Mouse (Mus musculus) G1E (cell line): Measurements from ENCODE around the gene Irf7. TPM values are rescaled to one million over a fixed set of nuclear protein-coding genes. Genes with fewer than 3 reads are reported as not detected.

ENCODE experiments used
- ATAC-seq: 2 replicates; pipeline ENCODE4 v1.8.0; 2016; ENCODE audit warnings: mild to moderate bottlenecking; ENCODE audit not compliant: insufficient number of reproducible peaks, poor library complexity, low FRiP score, severe bottlenecking; ENCODE audit errors: extremely low read depth
- DNase-seq: peaks from one replicate; pipeline ENCODE4 v3.0.0; 2012; ENCODE audit warnings: low spot score
- H3K27me3 ChIP-seq: 2 replicates; pipeline ENCODE4 v1.6.1; 2012; ENCODE audit warnings: mild to moderate bottlenecking, low read length, inconsistent platforms; ENCODE audit not compliant: insufficient read depth
- H3K36me3 ChIP-seq: replicated peaks from 2 replicates; pipeline ENCODE3; 2012; ENCODE audit warnings: mild to moderate bottlenecking, inconsistent platforms
- H3K4me1 ChIP-seq: 2 replicates; pipeline ENCODE4 v1.6.1; 2012; ENCODE audit warnings: low read depth, low read length, inconsistent platforms, mixed read lengths; ENCODE audit not compliant: insufficient read depth
- H3K4me3 ChIP-seq: 2 replicates; pipeline ENCODE4 v1.5.1; 2012; ENCODE audit warnings: low read depth, mild to moderate bottlenecking, inconsistent platforms, low read length, moderate library complexity, mixed read lengths
- H3K9me3 ChIP-seq: replicated peaks from 2 replicates; pipeline ENCODE4 v1.6.1; 2012; ENCODE audit warnings: inconsistent platforms
- CTCF ChIP-seq: IDR thresholded peaks from 2 replicates; pipeline ENCODE4 v1.5.1; 2012; ENCODE audit warnings: low read depth, low read length, inconsistent platforms, mixed read lengths
- GATA1 ChIP-seq: IDR thresholded peaks from 2 replicates; pipeline ENCODE4 v1.6.1; 2012; ENCODE audit warnings: borderline replicate concordance, low read length, inconsistent platforms, mixed read lengths
- GATA2 ChIP-seq: IDR thresholded peaks from 2 replicates; pipeline ENCODE4 v1.6.1; 2012; ENCODE audit warnings: low read depth, low read length, inconsistent platforms, borderline replicate concordance
- POLR2AphosphoS5 ChIP-seq: IDR thresholded peaks from 2 replicates; pipeline ENCODE4 v1.6.1; 2012; ENCODE audit warnings: low read depth, low read length, inconsistent platforms; ENCODE audit not compliant: insufficient replicate concordance
- TAL1 ChIP-seq: conservative IDR thresholded peaks from 2 replicates; pipeline ENCODE4 v1.6.1; 2012; ENCODE audit warnings: low read depth, low read length, inconsistent platforms, mixed read lengths
- polyA plus RNA-seq: library from polyadenylated mRNA; stranded (reverse); fragments of >175 nt; gene quantifications from 2 replicates; pipeline ENCODE4 v1.2.3, GENCODE M21; 2012
- total RNA-seq, 2 experiments: library from RNA; stranded (forward) in 1 of 2; stranded (reverse) in 1 of 2; fragments of 200-1000 nt in 1 of 2; fragments of >200 nt in 1 of 2; fragmentation: Nextera tagmentation in 1 of 2; gene quantifications; 2 replicates each; pipeline ENCODE4 v1.2.3; 2014 to 2017

Gene Irf7
- total and polyA plus RNA-seq, 3 experiments, result 1.6 to 12.9 (median 6.8) TPM

DNA sequence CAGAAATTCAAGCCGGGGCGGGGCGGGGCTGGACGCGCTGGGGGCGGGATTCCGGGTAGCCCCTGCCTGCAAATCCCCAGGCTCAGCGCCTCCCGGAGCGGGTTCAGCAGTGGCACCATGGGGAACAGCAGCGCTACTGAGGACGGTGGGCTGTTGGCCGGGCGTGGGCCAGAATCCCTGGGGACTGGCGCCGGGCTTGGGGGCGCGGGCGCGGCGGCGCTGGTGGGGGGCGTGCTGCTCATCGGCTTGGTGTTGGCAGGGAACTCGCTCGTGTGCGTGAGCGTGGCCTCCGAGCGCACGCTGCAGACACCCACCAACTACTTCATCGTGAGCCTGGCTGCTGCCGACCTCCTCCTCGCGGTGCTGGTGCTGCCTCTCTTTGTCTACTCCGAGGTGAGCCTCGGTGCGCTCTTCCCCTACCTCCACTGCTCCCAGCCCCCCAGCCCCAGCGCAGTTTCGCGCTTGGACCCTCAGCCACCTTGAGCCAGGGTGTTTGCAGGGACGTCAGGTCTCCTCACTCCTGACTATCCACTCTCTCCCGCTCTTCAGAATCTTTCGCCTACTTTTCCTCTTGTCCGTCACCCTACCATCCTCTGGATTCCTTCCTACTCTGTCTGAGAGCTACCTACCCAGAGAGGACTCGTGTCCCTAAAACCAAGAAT lies 25.8 kb upstream of the Irf7 start, which contains the start of gene Drd4:
TSS of gene Drd4 (plus strand) at position 86 of the 662 bp plus-strand sequence.
- no peak within 1 kb of the TSS for H3K4me3 ChIP-seq
- peaks cover 39% of the 10 kb centered on the region for H3K27me3 ChIP-seq
- ATAC-seq (no peak), DNase-seq (no peak)
- TF ChIP-seq CTCF (no peak), POLR2AphosphoS5 (no peak), GATA2 (no peak), GATA1 (no peak), TAL1 (no peak)
- no peaks in the 10 kb centered on the region for H3K9me3 ChIP-seq
- peaks cover 5% of the 10 kb centered on the region for H3K36me3 ChIP-seq
- H3K4me1 ChIP-seq, result peaks cover 6% of the 10 kb centered on the region; the same call in 1 of the 2 replicates

DNA sequence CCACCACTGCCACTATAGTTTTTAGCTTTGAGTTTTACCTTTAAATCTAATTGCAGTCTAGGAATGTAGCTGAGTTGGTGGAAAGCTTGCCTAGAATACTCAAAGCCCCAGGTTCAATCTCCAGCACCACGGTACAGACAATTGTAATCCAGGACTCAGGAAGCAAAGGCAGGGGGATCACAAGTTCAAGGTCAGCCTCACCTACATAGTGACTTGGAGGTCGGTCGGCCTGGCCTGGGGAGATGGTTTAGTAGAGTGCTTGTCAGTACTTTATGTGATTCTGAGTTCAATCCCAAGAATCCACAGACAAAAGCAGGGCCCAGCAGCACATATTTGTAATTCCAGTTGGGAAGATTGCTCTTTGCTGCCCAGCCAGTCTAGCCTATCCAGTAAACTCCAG lies 21.8 kb upstream of the Irf7 start:
- peaks cover 42% of the 10 kb centered on the region for H3K27me3 ChIP-seq
- peaks cover 3% of the 10 kb centered on the region; the same call in 1 of the 2 replicates for H3K4me1 ChIP-seq

DNA sequence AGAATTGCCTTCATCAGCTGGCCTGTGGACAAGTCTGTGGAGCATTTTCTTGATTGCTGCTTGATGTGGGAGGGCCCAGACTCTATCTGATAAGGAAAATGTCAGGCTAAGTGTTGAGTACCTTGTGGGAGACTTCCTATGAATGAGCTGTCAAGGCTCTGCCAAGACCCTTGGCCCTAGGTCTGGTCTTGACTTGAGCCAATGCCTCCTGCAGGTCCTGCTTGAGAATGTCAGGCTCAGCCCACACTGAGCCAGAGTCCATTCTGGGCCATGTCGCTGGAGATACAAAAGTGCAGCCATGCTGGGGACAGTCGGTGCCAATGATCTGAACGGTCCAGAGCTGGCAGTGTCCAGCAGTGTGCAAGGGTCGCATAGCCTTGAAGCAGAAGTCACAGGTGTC lies 16.5 kb upstream of the Irf7 start:
- peaks cover 44% of the 10 kb centered on the region for H3K27me3 ChIP-seq
- DNase-seq, result no peak
- H3K9me3 ChIP-seq, result no peaks in the 10 kb centered on the region
- no peaks in the 10 kb centered on the region for H3K36me3 ChIP-seq
- no peak for ATAC-seq
- H3K4me3 ChIP-seq, result no peak overlapping the region
- no peak for TF ChIP-seq TAL1
- no peak for TF ChIP-seq GATA1
- no peak for TF ChIP-seq GATA2
- no peak for TF ChIP-seq CTCF
- no peak for TF ChIP-seq POLR2AphosphoS5
- H3K4me1 ChIP-seq, result peaks cover 3% of the 10 kb centered on the region; the same call in 1 of the 2 replicates

More for the DNA sequence above, 21.8 kb upstream of the Irf7 start:
- Histone ChIP-seq H3K9me3 (no peaks in the 10 kb centered on the region), H3K36me3 (no peaks in the 10 kb centered on the region), H3K4me3 (no peak overlapping the region)
- TF ChIP-seq TAL1 (no peak), CTCF (no peak), GATA2 (no peak), GATA1 (no peak), POLR2AphosphoS5 (no peak)
- no peak for DNase-seq
- no peak for ATAC-seq

DNA sequence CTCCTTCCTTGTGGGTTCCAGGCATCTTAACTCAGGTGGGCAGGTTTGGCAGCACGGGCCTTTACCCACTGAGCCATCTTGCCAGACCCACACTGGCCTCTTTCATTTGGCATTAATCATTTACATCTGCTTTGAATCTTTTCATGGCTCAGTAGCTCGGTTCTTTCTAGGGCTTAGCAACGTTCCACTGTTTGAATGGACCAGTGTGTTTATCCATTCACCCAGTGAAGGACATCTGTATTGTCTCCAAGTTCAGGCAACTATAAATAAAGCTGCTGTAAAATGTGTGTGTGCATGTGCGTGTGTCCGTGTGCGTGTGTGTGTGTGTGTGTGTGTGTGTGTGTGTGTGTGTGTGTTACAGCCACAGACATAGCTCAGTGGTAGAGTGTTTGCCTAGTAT lies 15.2 kb upstream of the Irf7 start:
- DNase-seq (no peak), ATAC-seq (no peak)
- no peak overlapping the region for H3K4me3 ChIP-seq
- peaks cover 49% of the 10 kb centered on the region for H3K27me3 ChIP-seq
- TF ChIP-seq CTCF (no peak), GATA1 (no peak), TAL1 (no peak), GATA2 (no peak), POLR2AphosphoS5 (no peak)
- no peaks in the 10 kb centered on the region for H3K9me3 ChIP-seq
- H3K4me1 ChIP-seq, result peaks cover 7% of the 10 kb centered on the region
- H3K36me3 ChIP-seq, result no peaks in the 10 kb centered on the region

DNA sequence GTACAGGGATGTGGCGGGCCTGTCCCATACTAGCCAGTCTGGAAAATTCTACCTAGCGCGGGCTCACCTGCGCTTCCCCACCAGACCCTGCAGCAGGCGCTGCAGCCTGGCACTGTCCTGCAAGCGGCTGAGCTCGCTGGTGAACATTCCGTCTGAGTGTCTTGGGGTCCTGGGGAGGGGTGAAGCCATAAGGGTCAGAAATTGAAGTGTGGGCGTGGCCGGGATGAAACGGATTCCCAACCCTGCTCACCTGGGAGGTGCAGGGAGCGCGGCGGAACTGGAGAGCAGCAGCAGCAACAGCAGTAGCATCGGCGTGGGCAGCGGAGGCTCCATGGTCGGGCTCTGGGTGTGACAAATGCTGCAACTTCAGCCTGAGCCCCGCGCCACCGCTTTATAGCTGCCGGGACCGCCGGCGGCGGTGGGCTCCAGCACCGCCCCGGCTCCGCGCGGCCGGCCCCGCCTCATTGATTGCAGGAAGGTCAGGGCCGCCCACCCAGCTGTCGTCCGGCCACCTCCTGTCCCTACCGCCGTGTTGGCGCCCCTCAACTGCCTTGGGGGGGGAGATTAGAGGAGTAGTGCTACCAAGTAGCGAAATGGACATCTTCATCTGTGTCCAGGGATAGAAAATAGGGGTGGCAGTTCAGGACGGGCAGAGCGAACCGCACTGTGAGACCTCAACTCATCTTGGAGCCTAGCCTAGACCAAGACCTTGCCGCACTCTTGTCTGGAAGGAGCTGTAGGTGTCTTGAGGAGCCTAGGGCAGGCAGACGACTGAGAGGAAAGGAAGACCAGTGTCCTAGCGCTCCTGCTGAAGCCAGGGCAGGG lies 12.7 kb upstream of the Irf7 start, which contains the start of gene Sct:
TSS of gene Sct (minus strand) at position 368 of the 825 bp plus-strand sequence.
- Histone ChIP-seq H3K4me3 (no peak within 1 kb of the TSS), H3K36me3 (no peaks in the 10 kb centered on the region), H3K27me3 (peaks cover 61% of the 10 kb centered on the region), H3K9me3 (no peaks in the 10 kb centered on the region), H3K4me1 (peaks cover 7% of the 10 kb centered on the region)
- DNase-seq, result no peak
- ATAC-seq, result no peak
- TF ChIP-seq CTCF, result no peak
- no peak for TF ChIP-seq POLR2AphosphoS5
- no peak for TF ChIP-seq GATA2
- TF ChIP-seq TAL1, result no peak
- TF ChIP-seq GATA1, result no peak

DNA sequence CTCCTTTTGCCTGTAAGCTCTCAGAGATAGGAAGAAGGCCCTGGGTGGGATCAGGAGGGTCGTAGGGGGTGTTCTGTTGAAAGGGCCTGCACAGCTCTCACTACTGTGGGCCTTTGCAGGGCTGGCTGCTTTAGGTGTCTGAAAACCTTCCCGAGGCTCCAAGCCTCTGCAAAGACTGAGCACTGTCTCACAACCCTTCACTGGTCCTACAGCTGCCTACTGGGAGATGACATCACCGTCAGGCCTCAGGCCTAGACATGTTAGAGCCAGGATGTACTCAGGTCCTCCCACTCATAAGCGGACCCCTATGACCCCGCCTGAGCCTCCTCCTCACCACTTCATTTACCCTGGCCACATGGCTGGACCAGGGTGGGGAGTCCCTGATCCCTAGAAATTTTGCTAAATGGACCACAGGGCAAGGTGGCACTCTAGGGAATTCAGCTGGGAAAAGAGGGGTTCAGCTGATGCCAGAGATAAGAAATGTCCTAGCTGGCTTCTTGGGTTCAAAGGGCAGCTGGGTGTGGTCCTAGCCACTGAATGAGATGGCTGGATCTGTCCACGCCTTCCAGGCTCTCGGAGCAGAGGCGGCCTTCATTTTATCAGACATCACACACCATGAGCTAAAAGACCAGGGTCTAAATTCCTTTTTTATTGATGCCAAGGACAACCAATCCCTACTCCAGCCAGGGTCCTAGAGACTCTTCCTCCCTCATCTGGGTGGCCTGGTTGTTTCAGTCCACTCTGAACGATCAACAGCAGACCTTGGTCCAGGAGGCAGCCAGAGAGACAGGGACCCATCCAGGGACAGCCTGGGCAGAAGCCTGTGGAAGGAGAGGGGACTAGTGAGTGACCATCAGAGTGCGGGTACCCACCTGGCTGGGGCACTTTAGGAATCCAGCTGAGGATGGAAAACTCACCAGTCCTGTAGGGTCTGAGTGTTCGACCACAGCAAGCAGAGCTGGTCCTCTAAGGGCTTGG lies 11.7 kb upstream of the Irf7 start:
- TF ChIP-seq POLR2AphosphoS5 (no peak), TAL1 (no peak), GATA1 (no peak), CTCF (no peak), GATA2 (no peak)
- ATAC-seq (no peak), DNase-seq (no peak)
- Histone ChIP-seq H3K4me1 (peaks cover 7% of the 10 kb centered on the region), H3K36me3 (no peaks in the 10 kb centered on the region), H3K9me3 (no peaks in the 10 kb centered on the region), H3K27me3 (peaks cover 67% of the 10 kb centered on the region), H3K4me3 (no peak overlapping the region)
